Mouse (Mus musculus): ENCODE data around the gene Rint1.

GRCm38 (mm10) chr5:23850345-23851159 is 63.0 kb downstream of the Rint1 start:
- no peak for TF ChIP-seq GATA1 (IDR thresholded peaks at IDR 0.05; ENCODE audit: low read length)
- TF ChIP-seq TAL1 (IDR thresholded peaks at IDR 0.05; ENCODE audit: low read length): no peak

Measured in erythroblast, embryonic 14.5 days (primary cell).